Mouse (Mus musculus): ENCODE measurements at regions not wholly inside any gene's neighbourhood (a gene's known extent, or its start where the extent isn't known, plus 50 kb on each side); places are given as distances from the start of the nearest gene placed in this dataset.

DNA sequence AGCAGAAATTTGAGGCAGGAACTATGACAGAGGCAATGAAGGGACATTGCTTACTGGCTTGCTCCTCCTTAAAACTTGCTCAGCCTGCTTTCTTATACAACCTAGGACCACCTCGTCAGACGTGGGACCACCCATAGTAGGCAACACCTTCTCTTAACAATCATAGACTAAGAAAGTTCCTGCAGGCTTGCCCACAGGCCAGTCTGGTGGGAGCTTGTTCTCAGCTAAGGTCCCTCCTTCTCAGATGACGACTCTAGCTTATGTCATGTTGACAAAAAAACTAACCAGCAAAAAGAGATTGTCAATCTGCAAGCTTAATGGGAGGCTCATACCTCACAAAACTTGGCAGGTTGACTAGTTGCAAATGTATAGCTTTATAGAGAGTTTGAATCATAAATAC, 56.5 kb upstream of the Lsm6 start:
- no peak for ATAC-seq (ENCODE audit: low TSS enrichment)

- ATAC-seq (ENCODE audit: low TSS enrichment): no peak
Observed at GRCm38 (mm10) chr8:78889708-78890107, 68.8 kb upstream of the Lsm6 start.

GRCm38 (mm10) chr8:78890571-78890970, 69.6 kb upstream of the Lsm6 start:
- ATAC-seq (ENCODE audit: low TSS enrichment): no peak

- peak; percentile 93 for ATAC-seq (ENCODE audit: low TSS enrichment)
Observed at GRCm38 (mm10) chr8:78899887-78900286, 78.9 kb upstream of the Lsm6 start.

- no peak for ATAC-seq (ENCODE audit: low TSS enrichment)
Observed at GRCm38 (mm10) chr8:78903034-78903433, 82.1 kb upstream of the Lsm6 start.

DNA sequence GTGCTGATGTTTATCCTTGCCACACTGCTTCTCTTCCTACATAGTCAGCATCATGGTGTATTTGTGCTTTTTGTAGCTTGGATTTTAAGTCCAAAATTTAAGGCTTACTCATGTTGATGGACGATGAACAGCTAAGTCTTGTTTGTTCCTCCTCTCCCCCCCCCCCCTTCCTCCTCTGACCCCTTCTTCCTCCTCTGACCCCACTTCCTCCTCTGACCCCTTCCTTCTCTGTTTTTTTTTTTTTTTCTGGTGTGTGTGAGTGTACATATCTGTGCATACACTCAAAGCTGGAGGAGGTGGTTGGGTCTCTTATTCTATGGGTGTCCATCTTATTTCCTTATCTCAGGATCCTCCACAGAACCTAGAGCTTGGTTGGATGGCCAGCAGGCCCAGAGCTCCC, 87.0 kb upstream of the Lsm6 start:
- no peak for ATAC-seq (ENCODE audit: low TSS enrichment)

DNA sequence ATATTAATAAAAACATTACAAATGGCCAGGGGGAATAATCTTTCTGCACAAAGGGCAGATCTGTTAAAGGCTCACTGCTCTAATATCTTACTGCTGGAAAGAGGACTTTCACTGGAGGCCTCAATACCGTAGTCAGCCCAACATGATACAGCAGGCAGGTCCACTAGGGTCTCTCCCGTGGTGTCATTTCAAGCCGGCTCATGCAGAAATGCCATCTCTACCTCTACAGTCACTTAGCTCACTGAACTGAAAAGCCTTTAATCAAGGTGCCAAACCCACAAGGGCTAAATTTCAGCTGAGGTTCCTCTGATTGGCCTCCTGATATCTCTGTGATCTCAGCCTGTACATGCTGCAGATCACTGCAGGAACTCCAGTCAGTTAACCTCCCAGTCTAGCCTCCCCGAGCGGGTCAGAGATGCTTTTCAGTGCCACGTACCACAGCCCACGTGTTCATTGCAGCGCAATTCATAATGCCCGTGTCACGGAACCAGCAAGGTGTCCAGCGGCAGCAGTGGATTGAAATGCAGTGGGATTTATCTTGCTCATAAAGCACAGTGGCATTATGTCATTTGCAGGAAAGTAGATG, 90.4 kb upstream of the Lsm6 start:
- ATAC-seq (ENCODE audit: low TSS enrichment): no peak

- no peak for ATAC-seq (ENCODE audit: low TSS enrichment)
Observed at GRCm38 (mm10) chr8:78912470-78912869, 91.5 kb upstream of the Lsm6 start.

DNA sequence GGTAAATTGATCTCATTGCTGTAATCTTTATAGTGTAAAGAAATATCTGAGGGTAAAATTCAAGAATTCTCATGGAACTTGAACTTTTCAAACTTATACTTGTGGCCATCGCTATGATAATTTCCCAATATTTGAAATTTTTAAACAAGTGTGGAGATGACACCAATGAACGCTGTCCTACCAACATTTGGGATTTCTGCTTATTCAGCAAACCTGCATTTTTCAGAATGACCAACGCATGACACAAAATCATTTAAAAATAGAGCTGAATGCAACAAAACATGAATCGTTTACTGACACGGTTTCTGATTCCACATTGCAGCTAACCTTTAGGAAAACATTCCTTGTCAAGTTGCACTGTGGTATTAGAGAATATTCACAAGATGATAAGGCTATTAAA, 92.9 kb upstream of the Lsm6 start:
- ATAC-seq (ENCODE audit: low TSS enrichment): no peak

- no peak for ATAC-seq (ENCODE audit: low TSS enrichment)
Observed at GRCm38 (mm10) chr8:78930610-78931397, 97.4 kb upstream of the Zfp827 start.

DNA sequence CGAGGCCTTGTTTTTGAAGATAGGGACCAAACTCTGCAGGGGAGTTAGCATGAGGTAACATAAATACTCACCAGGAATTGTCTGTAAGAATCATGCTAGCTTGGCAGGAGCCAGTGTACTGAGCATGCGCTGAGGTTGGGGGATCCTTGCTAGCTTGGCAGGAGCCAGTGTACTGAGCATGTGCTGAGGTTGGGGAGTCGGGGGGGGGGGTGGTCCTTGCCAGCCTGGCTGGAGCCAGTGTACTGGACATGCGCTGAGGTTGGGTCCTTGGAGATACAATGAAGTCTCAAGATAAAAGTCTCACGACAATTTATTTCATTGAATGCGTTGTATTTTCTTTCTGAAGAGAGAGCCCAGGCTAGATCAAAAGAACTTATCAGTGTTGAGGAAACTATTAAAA, 96.2 kb upstream of the Zfp827 start:
- no peak for ATAC-seq (ENCODE audit: low TSS enrichment)

- no peak for ATAC-seq (ENCODE audit: low TSS enrichment)
Observed at GRCm38 (mm10) chr8:78940049-78940448, 88.2 kb upstream of the Zfp827 start.

DNA sequence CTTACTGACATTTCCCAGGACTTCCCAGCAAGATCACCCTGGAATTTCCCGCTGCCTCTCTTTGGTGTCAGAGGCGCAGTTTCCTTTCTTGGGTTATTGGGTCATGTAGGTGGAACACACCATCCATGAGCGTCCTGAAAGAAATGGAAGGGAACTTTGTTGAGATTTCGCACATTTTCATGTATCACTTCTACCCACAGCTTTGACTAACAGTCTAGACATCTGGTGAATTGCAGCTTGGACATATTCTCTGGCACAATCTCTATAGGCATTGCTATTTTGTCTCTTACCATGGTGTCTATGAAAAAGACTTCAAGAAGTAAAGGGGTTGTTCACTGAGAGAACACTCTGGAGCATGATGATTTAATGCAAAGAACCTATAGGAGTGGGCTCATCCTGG, 86.7 kb upstream of the Zfp827 start:
- peak; percentile 82 for ATAC-seq (ENCODE audit: low TSS enrichment)

GRCm38 (mm10) chr8:78944367-78944766, 83.9 kb upstream of the Zfp827 start:
- ATAC-seq (ENCODE audit: low TSS enrichment): peak; percentile 89

GRCm38 (mm10) chr8:78945607-78946006, 82.6 kb upstream of the Zfp827 start:
- no peak for ATAC-seq (ENCODE audit: low TSS enrichment)

DNA sequence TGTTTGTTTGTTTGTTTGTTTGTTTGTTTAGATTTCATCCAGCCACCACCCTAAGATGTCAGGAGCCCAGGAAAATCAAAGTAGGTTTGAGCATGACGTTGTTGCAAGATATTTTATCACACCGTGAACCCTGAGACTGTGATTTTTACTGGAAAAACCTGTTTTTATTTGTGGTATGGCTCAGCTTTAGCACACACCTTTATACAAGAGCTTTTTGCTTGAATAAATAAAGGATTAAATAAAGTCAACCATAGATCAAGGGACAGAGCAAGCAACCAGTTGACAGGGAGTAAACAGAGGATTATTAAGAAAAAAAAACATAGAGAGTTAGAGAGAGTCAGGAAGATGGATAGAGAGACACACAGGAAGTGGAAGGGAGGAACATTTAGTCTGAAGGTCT, 82.2 kb upstream of the Zfp827 start:
- ATAC-seq (ENCODE audit: low TSS enrichment): no peak

GRCm38 (mm10) chr8:78975034-78975433, 53.2 kb upstream of the Zfp827 start:
- ATAC-seq (ENCODE audit: low TSS enrichment): no peak

Data from frontal cortex, adult (tissue).